Mouse (Mus musculus): Measurements from ENCODE around the gene Bst1.

The Bst1 gene

DNA sequence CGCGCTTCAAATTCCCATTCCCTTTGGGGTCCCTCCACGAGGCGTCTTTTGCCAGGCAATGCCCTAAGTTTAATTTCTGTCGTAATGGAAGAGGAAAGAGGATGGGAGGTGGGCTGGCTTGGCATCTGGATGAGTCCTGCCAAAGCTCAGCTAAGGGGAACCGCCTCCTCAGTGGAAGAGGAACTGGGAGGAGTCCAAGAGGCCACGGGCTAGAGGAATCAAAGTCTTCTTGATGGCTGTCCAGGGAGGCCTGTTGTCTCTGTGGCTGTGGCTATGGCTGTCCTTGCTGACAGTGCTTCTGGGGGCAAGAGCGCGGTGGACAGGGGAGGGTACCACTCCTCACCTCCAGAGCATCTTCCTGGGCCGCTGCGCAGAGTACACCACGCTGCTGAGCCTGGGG is at the start of gene Bst1:
TSS of gene Bst1 (plus strand) at position 191 of the 400 bp plus-strand sequence.
- DNase-seq (ENCODE audit: low read depth, low spot score): no peak

DNA sequence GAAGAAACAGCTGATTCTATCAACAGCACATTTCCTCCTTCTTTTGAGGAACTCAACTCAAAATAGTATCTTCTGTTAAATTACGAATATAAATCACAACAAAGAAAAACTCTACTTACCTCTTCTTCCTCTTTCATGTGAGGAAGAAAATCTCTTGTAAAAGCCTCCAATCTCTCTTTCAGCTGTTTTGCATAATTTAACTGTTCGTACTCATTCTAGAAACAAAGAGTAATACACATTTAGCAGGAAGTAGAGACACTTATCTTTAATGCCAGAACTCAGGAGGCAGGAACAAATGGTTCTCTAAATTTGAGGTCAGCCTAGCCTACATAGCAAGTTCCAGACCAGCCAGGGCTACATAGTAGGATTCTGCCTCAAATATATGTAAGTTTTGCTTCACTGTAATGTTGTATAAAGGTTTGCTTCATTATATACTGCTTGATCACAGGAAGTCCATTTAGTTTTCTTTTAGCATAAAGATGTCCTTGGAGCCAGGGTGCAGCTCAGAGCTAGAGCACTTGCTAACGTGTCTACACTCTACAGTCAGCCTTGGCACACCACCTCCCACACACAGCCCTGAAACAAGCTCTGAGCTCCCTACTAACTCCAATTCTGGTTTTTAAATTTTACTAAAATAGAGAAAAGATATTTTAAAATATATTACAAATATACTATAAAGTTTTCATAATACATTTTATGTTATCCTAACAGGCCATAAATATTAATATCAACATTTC is 47.9 kb upstream of the Bst1 start:
- no peak for DNase-seq (ENCODE audit: low read depth, low spot score)

GRCm38 (mm10) chr5:43771555-43771954 is 47.1 kb upstream of the Bst1 start:
- DNase-seq (ENCODE audit: low read depth, low spot score): peak; percentile 81

DNA sequence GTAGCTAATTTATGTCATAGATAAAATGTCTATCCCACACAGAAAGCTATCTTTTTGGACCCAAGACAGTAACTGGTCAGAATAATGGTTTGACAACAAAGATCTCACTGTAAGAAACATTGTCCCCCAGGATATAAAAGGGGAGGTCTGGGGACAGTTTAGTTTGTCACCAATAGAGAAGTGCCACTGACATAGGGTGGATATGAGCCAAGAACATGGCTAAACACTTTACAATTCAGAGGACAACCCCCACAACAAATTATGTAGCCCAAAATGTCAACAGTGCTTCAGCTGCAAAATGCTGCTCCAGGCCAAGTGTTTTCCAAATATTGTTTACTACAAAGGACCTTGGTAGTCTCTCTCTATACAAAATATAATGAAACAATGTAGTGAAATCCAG is 42.3 kb upstream of the Bst1 start:
- DNase-seq (ENCODE audit: low read depth, low spot score): no peak

- no peak for DNase-seq (ENCODE audit: low read depth, low spot score)
Measured at GRCm38 (mm10) chr5:43776993-43777392, 41.7 kb upstream of the Bst1 start.

- DNase-seq (ENCODE audit: low read depth, low spot score): no peak
Measured at GRCm38 (mm10) chr5:43778583-43778982, 40.1 kb upstream of the Bst1 start.

- DNase-seq (ENCODE audit: low read depth, low spot score): peak; percentile 49
Measured at GRCm38 (mm10) chr5:43781423-43781976, 37.2 kb upstream of the Bst1 start.

DNA sequence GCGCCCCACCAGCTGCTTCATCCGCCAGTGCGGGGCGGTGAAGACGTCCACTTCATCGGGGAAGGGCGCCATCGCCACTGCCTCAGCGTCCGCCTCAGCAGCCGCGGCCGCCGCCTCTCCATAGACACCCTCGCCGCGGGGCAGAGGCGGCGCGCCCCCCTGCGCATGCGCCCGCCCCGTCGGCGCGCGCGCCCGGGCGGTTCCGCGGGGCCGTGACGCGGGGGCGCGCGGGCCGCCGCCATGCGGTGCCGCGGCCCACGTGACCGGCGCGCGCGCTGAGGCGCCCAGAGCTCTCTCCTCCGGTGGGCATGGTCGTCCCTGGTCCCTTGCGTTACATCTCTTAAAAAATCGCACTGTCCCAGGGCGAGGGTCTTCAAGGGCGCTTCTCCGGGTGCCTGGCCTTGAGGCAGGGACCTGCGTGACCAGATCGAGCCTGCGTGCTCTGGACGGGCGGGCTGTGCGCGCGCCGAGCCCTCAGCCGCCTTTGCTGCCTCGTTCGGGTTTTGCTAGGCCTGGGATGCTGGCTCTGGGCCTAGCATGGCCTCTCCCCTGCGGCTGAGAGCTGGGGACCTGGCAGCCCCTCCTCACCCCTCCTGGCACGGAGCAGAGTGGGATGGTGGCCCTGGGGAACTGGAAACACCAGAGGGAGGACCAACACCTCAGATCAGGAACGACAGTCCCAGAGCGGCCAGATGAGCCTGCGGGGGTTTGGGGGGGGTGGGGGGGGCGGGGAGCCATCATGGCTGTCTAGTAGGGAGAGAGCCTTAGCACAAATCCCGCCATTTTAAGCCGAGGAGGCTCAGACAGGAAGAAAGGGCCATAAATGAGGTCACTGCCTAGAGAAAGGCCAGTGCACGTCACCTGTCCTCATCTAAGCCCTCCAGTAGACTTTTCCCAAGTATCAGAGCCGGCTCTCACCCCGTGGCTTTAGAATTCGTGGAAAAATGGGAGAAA is 36.4 kb upstream of the Bst1 start:
- peak; percentile 87 for DNase-seq (ENCODE audit: low read depth, low spot score)

DNA sequence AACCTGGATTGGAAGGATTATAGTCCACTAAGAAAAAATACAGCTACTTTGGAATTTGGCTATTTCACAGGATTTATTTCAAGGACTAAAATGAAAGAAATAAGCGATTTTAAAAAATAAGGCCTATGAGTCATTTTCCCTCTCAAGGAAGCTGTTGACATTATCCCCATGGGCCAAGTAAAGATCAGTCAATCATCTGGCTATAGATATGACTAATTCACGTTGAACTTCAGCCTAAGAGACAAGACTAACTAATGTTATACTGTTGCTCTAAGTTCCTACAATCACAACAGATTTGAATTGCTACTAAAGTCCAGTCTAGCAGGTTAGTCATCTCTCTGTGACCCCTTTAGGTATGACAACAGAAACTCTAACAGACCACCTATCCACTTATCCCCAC is 34.7 kb upstream of the Bst1 start:
- DNase-seq (ENCODE audit: low read depth, low spot score): no peak

GRCm38 (mm10) chr5:43786607-43787006 is 32.1 kb upstream of the Bst1 start:
- no peak for DNase-seq (ENCODE audit: low read depth, low spot score)

GRCm38 (mm10) chr5:43787976-43788752 is 30.5 kb upstream of the Bst1 start:
- no peak for DNase-seq (ENCODE audit: low read depth, low spot score)

- DNase-seq (ENCODE audit: low read depth, low spot score): no peak
Measured at GRCm38 (mm10) chr5:43792354-43792753, 26.3 kb upstream of the Bst1 start.

- no peak for DNase-seq (ENCODE audit: low read depth, low spot score)
Measured at GRCm38 (mm10) chr5:43799530-43799929, 19.2 kb upstream of the Bst1 start.

GRCm38 (mm10) chr5:43800700-43801099 is 18.0 kb upstream of the Bst1 start:
- no peak for DNase-seq (ENCODE audit: low read depth, low spot score)

DNA sequence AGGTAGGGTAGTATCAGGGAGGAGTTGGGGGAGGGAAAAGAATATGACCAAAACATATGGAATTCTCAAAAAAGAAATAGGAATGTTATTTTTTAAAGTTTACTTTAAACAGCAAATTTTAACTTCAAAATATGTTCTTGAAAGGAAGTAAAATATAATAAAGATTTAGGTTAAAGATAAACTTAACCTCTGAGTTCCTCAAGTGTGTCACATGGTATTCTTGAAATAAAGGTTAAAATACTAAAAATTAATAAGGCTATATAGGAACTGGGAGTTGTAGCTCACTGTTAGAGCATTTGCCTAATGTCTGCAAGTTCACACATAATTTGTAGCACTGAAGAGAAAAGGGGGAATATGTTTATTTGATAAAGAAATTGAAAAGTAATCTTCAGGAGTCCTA is 17.4 kb upstream of the Bst1 start:
- no peak for DNase-seq (ENCODE audit: low read depth, low spot score)

GRCm38 (mm10) chr5:43801798-43802197 is 16.9 kb upstream of the Bst1 start:
- DNase-seq (ENCODE audit: low read depth, low spot score): no peak

DNA sequence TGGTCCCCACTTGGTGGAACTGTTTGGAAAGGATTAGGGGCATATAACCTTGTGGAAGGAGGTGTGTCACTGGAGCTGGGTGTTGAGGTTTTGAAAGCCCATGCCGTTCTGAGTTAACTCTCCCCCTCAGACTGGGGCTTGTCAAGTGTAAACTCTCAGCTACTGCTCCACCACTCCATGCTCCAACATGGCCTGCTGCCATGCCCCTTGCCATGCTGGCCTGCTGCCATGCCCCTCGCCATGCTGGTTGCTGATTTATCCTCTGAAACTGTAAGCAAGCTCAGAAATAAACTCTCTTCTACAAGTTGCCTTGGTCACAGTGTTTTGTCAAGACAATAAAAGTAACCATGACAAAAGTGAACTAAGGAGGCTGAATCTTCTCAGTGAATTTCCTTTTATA is 13.3 kb upstream of the Bst1 start:
- no peak for DNase-seq (ENCODE audit: low read depth, low spot score)

GRCm38 (mm10) chr5:43806340-43806739 is 12.3 kb upstream of the Bst1 start:
- DNase-seq (ENCODE audit: low read depth, low spot score): no peak

DNA sequence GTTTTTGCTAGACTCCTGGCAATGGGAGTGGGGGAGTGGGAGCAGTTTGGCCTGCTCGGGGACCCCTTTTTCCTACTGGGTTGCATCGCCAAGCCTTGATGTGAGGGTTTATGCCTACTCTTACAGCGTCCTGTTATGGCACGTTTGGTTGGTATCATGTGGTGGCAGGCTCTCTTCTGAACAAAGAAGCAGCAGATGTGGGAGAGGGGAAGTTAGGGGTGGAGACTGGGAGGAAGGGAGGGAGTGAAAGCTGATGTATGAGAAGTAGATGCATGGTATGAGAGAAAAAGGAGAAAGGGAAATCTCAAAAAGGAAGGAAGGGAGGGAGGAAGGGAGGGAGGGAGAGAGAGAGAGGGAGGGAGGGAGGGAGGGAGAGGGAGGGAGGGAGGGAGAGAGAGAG is 11.8 kb upstream of the Bst1 start:
- no peak for DNase-seq (ENCODE audit: low read depth, low spot score)

DNA sequence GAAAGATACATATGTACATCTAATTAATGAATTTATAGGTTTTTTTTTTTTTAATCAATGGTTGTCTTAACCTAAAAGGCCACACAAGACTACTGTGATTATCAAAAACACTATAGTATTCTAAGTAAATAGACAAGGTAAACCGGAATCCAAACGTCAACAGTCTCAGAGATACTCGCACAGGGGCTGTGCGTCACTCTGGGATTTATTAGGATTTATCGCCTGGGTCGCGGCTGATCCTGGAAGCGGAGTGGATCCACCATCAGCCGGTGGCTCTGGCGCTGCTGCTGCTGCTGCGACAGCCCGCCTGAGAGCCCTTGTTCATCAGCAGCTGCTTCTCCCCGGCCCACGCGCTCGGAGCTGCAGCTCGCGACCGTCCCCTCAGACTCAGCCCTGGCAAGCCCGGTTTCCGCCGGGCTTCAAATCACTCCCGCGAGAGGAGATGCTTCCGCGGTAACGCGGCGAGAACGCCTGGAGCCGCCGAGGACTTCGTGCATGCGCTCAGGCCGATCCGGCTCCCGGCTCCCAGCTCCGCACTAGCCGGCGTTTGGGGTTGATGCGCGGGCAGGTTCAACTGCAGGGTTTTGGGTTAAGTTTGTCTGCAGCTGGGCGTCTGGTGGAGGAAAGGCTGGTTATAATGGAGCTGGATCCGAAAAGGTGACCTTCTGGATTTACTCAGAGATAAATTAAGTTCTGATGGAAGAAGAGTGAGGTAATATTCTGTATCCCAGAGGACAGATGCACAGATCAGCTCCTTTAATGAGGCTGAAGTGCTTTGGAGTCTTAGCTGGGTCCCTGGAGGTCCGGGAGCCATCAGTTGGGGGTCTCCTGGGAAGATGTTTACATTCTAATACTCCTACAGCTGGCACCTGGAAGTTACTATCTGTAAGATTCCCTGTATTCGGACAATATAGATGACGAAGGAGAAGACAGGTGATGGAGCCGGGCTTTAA is 10.7 kb upstream of the Bst1 start:
- DNase-seq (ENCODE audit: low read depth, low spot score): peak; percentile 87

Data from CD4-positive helper T cell, adult 2 months (primary cell).